Mouse (Mus musculus) kidney, adult 2 months (tissue): Measurements from ENCODE around the gene Vstm5. TPM values are rescaled to one million over a fixed set of nuclear protein-coding genes. Genes with fewer than 3 reads are reported as not detected.
"Not testable (repeated sequence)": the region's sequence is repeated elsewhere in the genome, so short reads cannot be mapped to it uniquely, and the experiment has no call there.

Experiments
- DNase-seq: peaks from one replicate; pipeline ENCODE4 v3.0.0; 2021
- H3K27ac ChIP-seq: fragments of 200-500 bp; 2 replicates; pipeline ENCODE4 v1.5.1; 2012; ENCODE audit warnings: low read depth, low read length, control low read depth, inconsistent platforms; ENCODE audit not compliant: insufficient read depth
- H3K27me3 ChIP-seq: fragments of 200-500 bp; replicated peaks from 2 replicates; pipeline ENCODE4 v1.6.1; 2012; ENCODE audit warnings: mild to moderate bottlenecking, moderate library complexity, low read length, inconsistent platforms; ENCODE audit not compliant: control insufficient read depth, insufficient read depth
- H3K36me3 ChIP-seq: fragments of 200-500 bp; 2 replicates; pipeline ENCODE4 v1.6.1; 2012; ENCODE audit warnings: mild to moderate bottlenecking, moderate library complexity, low read length, inconsistent platforms; ENCODE audit not compliant: control insufficient read depth, insufficient read depth
- H3K4me1 ChIP-seq: fragments of 200-500 bp; 2 replicates; pipeline ENCODE4 v1.6.1; 2011; ENCODE audit warnings: low read length; ENCODE audit not compliant: control insufficient read depth, insufficient read depth
- H3K4me3 ChIP-seq: fragments of 200-500 bp; 2 replicates; pipeline ENCODE4 v1.5.1; 2011; ENCODE audit warnings: mild to moderate bottlenecking, low read depth, low read length, control low read depth; ENCODE audit not compliant: insufficient read depth
- CTCF ChIP-seq: fragments of 200-500 bp; conservative IDR thresholded peaks from 2 replicates; pipeline ENCODE4 v1.5.1; 2011; ENCODE audit warnings: low read depth, mild to moderate bottlenecking, control low read depth, low read length, moderate library complexity, mixed read lengths; ENCODE audit not compliant: insufficient read depth, insufficient read length
- POLR2A ChIP-seq: fragments of 200-500 bp; IDR thresholded peaks from one replicate; pipeline ENCODE4 v1.6.1; 2011; ENCODE audit warnings: low read depth, low read length, control low read depth
- WGBS: fragments of 180-500 bp; shearing (Covaris S2); methylation state at CpG from one replicate; pipeline ENCODE4 v1.1.7; 2018; 5-methylcytosine and 5-hydroxymethylcytosine counted together
- polyA plus RNA-seq: library from polyadenylated mRNA; depleted of rRNA; stranded (reverse); fragments of >200 nt; gene quantifications from 2 replicates; pipeline ENCODE4 v1.2.3, GENCODE M21; 2012; rRNA removed

Gene Vstm5
- 11.6 and 15.6 TPM in 2 replicates for polyA plus RNA-seq

GRCm38 (mm10) chr9:15239042-15239925, at the start of gene Vstm5:
Gene Vstm5, plus strand, starts transcription at chr9:15239045.
- no peaks in the 10 kb centered on the region for H3K36me3 ChIP-seq
- TF ChIP-seq CTCF (no peak; the same call in 1 of the 2 replicates), POLR2A (no peak)
- 5% methylated on average over 35 of the region's 35 CpGs for WGBS
- no peaks in the 10 kb centered on the region for H3K27me3 ChIP-seq
- peak; percentile 59 for DNase-seq
- peak within 1 kb of the TSS; percentile 29 for H3K27ac ChIP-seq
- H3K4me1 ChIP-seq: peaks cover 15% of the 10 kb centered on the region; the same call in 1 of the 2 replicates
- H3K4me3 ChIP-seq: peak within 1 kb of the TSS; percentile 57

- H3K36me3 ChIP-seq, H3K4me1 ChIP-seq, DNase-seq, H3K4me3 ChIP-seq, H3K27me3 ChIP-seq, H3K27ac ChIP-seq: not testable (repeated sequence)
- 79% methylated on average over 10 of the region's 10 CpGs for WGBS
Observed at GRCm38 (mm10) chr9:15194806-15195205, 44.0 kb upstream of the Vstm5 start.

- WGBS: 62% methylated on average over 4 of the region's 4 CpGs
- H3K27ac ChIP-seq: no peak overlapping the region
Observed at GRCm38 (mm10) chr9:15206631-15207030, 32.2 kb upstream of the Vstm5 start.

GRCm38 (mm10) chr9:15209320-15209719, 29.5 kb upstream of the Vstm5 start:
- Histone ChIP-seq H3K36me3 (no peaks in the 10 kb centered on the region), H3K4me1 (no peaks in the 10 kb centered on the region), H3K27ac (no peak overlapping the region), H3K27me3 (no peaks in the 10 kb centered on the region), H3K4me3 (no peak overlapping the region)
- WGBS: 70% methylated on average over 2 of the region's 2 CpGs
- no peak for DNase-seq
- TF ChIP-seq CTCF: no peak
- TF ChIP-seq POLR2A: no peak

More at GRCm38 (mm10) chr9:15206631-15207030, 32.2 kb upstream of the Vstm5 start:
- DNase-seq: peak; percentile 48
- Histone ChIP-seq H3K27me3 (no peaks in the 10 kb centered on the region), H3K4me3 (no peak overlapping the region), H3K4me1 (no peaks in the 10 kb centered on the region), H3K36me3 (no peaks in the 10 kb centered on the region)
- TF ChIP-seq POLR2A (no peak), CTCF (no peak)

GRCm38 (mm10) chr9:15211876-15212275, 27.0 kb upstream of the Vstm5 start:
- whole genome bisulfite sequencing: 54% methylated on average over 3 of the region's 3 CpGs
- Histone ChIP-seq H3K27ac (no peak overlapping the region), H3K36me3 (no peaks in the 10 kb centered on the region), H3K27me3 (no peaks in the 10 kb centered on the region), H3K4me3 (no peak overlapping the region), H3K4me1 (no peaks in the 10 kb centered on the region)
- peak; percentile 32 for DNase-seq
- TF ChIP-seq CTCF (no peak), POLR2A (no peak)

GRCm38 (mm10) chr9:15213695-15214094, 25.1 kb upstream of the Vstm5 start:
- 78% methylated on average over 1 of the region's 1 CpGs for WGBS
- H3K36me3 ChIP-seq: no peaks in the 10 kb centered on the region
- no peak overlapping the region for H3K4me3 ChIP-seq

GRCm38 (mm10) chr9:15224912-15225311, 13.9 kb upstream of the Vstm5 start:
- Histone ChIP-seq H3K27me3 (no peaks in the 10 kb centered on the region), H3K36me3 (no peaks in the 10 kb centered on the region), H3K4me3 (no peak overlapping the region), H3K27ac (no peak overlapping the region), H3K4me1 (no peaks in the 10 kb centered on the region)
- no peak for TF ChIP-seq CTCF
- no peak for TF ChIP-seq POLR2A
- no peak for DNase-seq
- WGBS: 43% methylated on average over 2 of the region's 2 CpGs

More at GRCm38 (mm10) chr9:15213695-15214094, 25.1 kb upstream of the Vstm5 start:
- Histone ChIP-seq H3K27ac (no peak overlapping the region), H3K4me1 (no peaks in the 10 kb centered on the region), H3K27me3 (no peaks in the 10 kb centered on the region)
- no peak for DNase-seq
- TF ChIP-seq POLR2A: no peak
- no peak for TF ChIP-seq CTCF
